Mouse (Mus musculus) CD4-positive helper T cell, adult 2 months (primary cell): ENCODE results near the gene Tacc2.
A peak's percentile ranks its signal among the peaks of the same experiment; 100 is the strongest.

Experiments used
- DNase-seq: peaks from one replicate; pipeline ENCODE4 v3.0.0-alpha.2; 2012; ENCODE audit warnings: low read depth, missing footprints, low spot score

Gene Tacc2

GRCm38 (mm10) chr7:130617591-130617990, 40.4 kb downstream of the Tacc2 start:
- DNase-seq: no peak

DNA sequence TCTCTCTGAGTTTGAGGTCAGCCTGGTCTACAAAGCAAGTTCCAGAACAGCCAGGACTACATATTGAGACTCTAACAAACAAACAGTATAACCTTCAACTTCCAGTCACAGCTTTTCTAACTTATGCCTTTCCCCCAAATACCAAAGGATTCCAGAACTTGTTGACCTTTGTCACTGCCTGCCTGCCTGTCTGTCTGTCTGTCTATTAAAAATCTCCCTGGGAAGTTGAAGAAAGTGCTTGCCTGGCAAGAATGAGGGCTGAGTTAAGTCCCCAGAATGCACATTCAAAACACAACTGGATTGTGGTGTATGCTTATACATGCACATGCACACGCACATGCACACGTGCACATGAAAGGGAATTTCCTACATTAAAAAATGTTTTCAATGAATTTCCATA, 43.8 kb downstream of the Tacc2 start:
- no peak for DNase-seq

DNA sequence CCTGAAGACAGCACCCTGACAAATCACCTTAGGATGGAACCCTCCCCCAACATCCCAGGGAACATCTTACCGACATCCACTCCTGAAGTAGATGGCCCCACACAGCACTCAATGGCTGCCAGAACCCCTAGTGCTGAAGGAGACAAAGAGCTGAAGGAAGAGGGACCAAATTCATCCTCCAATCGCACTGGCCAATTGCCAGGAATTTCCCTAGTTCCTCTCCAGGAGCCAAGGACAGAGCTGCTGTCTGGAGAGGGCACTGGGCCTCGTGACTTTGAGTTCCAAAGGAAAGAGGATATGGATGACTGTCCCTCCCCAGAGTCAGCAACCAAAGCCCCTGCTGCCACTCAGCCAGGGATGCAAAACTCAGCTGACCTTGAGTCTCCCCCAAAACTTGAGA, 44.7 kb downstream of the Tacc2 start:
- no peak for DNase-seq

GRCm38 (mm10) chr7:130622359-130622758, 45.1 kb downstream of the Tacc2 start:
- no peak for DNase-seq

- no peak for DNase-seq
Measured at GRCm38 (mm10) chr7:130624299-130624698, 47.1 kb downstream of the Tacc2 start.

GRCm38 (mm10) chr7:130625361-130625760, 48.1 kb downstream of the Tacc2 start:
- DNase-seq: no peak

GRCm38 (mm10) chr7:130628601-130629000, 51.4 kb downstream of the Tacc2 start:
- DNase-seq: no peak

DNA sequence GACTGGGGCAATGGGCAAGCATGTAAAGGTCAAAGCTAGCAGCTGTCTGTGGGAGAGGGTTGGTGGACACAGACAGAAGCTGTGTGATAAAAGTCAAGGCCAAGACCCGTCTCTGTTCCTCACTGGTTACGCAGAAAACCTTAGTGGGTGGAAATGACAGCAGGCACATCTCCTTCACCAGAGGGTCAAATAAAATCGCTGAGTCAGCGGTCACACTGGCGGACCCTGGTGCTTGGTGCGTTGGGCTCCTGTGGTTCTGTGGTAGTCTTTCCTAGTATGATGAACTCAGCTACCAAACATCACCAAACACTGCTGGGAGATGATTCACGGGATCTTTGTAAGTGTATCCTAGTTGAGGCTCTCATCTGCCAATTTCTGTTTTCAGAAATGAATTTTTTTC, 52.8 kb downstream of the Tacc2 start:
- no peak for DNase-seq

GRCm38 (mm10) chr7:130630956-130631355, 53.7 kb downstream of the Tacc2 start:
- no peak for DNase-seq

DNA sequence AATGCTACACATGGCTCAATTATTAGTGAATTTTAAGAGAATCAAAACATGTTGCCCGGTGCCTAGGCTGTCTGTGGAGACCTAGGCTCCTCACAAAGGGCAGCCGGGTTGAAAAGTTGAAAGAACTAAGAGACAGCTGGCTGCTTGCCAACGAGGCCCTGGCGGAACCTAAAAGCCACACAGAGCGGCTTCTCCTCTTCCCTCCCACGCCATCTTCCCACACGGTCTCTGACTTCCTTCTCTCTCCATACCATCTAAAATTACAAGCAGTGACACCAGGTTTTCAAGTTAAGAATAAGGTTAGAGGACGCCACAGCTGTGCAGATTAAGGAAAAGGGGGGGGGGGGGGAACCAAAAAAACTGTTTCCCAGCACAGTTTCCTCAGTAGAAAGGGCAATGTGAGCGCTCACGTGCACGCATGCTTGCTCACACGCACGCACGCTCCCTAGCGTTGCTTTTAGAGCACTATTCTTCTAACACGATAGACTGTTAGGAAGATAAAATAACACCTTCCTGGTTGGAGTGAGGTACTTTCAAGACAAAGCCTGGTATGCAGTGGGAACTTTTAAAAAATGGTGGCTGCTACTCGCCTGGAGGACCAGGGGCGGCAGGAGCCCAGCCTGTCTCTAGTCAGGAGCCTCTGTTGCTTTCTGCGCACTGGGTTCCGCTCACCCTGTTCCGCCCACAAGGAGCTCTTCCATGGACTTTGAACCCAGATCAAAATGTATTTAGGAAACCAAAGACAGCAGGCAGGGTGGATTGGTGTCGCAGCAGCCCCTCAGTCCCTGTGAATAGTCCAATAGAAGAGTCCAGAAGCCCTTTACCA, 54.5 kb downstream of the Tacc2 start:
- DNase-seq: peak; percentile 82

GRCm38 (mm10) chr7:130632379-130632732, 55.1 kb downstream of the Tacc2 start:
- no peak for DNase-seq

GRCm38 (mm10) chr7:130634259-130634871, 57.1 kb downstream of the Tacc2 start:
- DNase-seq: no peak

DNA sequence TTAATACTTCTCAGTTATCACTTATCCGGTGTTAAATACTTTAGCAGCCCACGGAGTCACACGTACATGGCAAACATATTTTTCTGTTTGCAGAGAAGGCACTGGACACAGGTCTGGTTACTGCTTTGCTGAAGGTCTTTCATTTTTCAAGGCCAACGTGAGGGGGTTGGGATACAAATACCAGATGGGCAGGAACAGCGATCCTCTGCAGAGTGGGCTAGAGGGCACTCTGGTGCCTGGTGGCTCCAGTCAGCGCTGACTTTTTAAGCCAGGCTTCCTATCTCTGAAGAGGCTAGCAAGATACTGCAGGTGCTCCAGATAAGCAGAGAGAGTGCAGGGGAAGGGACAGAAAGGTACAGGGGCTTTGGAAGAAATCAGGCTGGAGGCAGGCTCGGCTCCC, 58.0 kb downstream of the Tacc2 start:
- DNase-seq: no peak

GRCm38 (mm10) chr7:130636274-130636673, 59.0 kb downstream of the Tacc2 start:
- DNase-seq: no peak

DNA sequence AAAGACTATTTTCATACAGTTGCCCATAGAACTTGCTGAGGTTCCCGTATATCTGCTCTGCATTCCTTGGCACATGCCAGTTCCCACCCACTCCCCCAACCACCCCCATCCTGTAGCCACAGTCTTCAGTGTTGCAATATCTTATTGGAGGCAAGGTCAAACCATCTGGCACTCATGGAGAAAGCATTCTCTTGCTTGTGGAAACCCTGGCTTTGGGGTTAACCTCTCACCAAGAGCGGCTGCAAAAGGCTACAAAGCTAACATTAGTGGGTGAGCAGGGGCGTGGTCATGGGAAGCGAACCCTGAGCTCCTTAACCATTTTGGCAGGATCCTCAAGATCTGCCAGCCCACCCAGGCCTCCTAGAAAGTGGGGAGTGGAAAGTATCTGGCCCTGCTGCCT, 59.7 kb downstream of the Tacc2 start:
- DNase-seq: no peak

GRCm38 (mm10) chr7:130637811-130638210, 60.6 kb downstream of the Tacc2 start:
- no peak for DNase-seq

DNA sequence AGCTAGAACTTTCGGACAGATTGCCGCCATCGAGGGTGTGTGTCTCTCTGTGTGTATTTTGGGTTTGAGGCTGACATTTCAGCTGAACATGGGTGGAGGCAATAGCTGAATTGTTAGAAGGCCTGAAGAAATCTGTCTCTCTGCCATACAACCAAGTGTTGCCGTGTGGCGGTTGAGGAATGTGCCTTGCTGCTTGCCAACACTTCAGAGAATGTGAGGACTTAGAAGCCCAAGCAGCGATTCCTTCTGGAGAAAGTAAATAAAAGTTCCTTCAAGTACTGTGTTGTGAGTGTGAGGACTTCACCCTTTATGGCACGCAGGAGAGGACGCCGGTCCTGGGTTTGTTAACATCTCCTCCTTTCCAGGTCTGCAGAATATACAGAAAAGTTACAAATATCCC, 63.4 kb downstream of the Tacc2 start:
- DNase-seq: no peak

DNA sequence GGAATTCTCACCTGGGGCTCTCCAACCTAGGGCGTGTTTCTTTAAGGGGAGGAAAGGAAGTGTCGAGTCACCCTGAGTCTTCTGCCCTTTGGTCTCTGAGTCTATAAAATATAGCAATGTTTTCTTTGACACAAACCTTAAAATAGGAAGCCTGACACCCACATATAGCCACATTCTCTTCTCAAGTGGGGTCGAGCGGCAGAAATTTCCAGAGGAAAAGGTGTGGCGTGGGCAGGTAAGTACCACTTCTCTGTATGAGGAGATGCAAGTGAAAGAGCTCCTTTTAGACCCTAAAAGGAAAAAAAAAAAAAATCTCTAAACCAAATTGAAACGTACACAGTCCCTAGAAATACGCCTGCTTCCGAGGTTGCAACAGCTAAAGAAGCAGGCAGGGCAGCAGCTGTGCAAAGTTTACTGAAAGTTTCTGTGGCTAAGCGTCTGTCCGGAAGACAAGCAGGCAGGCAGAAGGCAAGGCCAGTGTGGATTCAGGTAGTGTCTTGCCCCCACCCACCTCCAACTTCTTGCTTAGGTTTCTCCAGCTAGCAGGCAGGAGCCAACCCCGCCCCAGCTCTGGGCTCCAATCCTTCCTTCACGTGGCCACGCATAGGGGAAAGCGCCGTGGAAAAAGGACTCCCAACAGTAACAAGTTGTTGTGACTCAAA, 68.2 kb downstream of the Tacc2 start:
- peak; percentile 70 for DNase-seq

GRCm38 (mm10) chr7:130645994-130646761, 68.9 kb downstream of the Tacc2 start:
- DNase-seq: peak; percentile 63

DNA sequence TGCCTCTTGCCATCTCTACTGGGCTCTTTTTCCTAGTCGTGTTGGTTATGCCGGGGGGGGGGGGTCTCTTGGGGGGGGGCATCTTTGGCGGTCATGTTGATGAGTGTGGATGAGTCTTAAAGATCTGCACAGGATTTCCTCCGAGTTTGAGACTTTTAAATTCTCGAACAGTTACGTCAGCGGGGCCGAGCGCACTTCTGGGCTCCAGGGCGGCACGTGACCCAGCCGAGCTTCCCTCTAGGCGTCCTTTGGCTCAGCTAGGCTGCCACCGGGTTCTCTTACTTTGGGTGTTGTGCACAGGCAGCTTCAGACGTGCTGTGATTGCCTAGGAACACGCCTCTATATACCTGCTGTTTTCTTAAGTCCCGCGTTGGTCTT, 69.5 kb downstream of the Tacc2 start:
- DNase-seq: peak; percentile 81

DNA sequence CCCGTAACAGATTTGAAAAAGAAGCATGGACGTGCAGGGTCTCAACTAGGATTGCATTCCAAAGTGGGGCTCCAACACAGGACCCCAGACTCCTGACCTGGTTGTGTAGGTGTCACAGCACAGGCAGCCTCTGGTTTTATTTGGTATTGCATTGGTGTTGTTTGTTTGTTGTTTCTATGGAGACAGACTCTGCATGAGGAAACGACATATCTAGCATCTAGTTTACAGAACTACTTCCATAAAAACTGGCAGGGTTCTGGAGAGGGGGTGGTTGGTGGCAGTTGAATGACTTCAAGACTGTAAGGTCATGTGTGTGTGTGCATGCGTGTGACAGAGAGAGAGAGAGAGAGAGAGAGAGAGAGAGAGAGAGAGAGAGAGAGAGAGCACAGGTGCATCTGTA, 70.8 kb downstream of the Tacc2 start:
- DNase-seq: peak; percentile 54

DNA sequence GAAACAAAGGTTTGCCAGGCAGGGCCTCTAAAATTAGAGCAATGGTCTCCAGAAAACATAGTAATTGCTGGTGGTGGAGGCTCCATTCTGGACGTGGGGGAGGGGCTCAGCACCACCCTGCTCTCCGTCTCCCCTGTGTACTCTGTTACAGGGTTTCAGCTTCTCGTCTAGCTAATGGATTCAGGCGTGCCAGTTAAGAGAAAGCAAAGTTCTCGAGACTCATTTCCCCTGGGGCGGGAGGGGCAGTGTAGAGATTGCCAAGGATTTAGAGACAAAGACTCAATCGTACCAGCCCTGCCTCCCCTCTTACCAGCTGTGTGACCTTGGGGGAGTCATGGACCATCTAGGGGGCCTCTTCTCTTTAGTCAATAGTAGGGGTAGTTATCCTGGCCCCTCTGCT, 72.0 kb downstream of the Tacc2 start:
- no peak for DNase-seq
